Mouse (Mus musculus) kidney, embryonic 14.5 days (tissue): Measurements from ENCODE around the gene Gucy2e. TPM values are rescaled to one million over a fixed set of nuclear protein-coding genes. Genes with fewer than 3 reads are reported as not detected.
A peak's percentile ranks its signal among the peaks of the same experiment; 100 is the strongest.

Experiments
- ATAC-seq: fragments of 200-750 bp; cut with Nextera tagmentation; 2 replicates; pipeline ENCODE4 v1.8.0; 2017; ENCODE audit warnings: moderate number of reproducible peaks, mild to moderate bottlenecking, moderate TSS enrichment, moderate library complexity; ENCODE audit not compliant: low FRiP score, low TSS enrichment
- H3K27ac ChIP-seq: fragments of 300-500 bp; sonication (generic); 2 replicates; pipeline ENCODE4 v1.5.1; 2014; ENCODE audit warnings: low read depth, mild to moderate bottlenecking, low read length, moderate library complexity, mixed read lengths
- H3K27me3 ChIP-seq: fragments of 300-500 bp; sonication (generic); 2 replicates; pipeline ENCODE4 v1.6.1; 2014; ENCODE audit warnings: mild to moderate bottlenecking, low read length; ENCODE audit not compliant: control insufficient read depth, insufficient read depth
- H3K36me3 ChIP-seq: fragments of 300-500 bp; sonication (generic); 2 replicates; pipeline ENCODE4 v1.6.1; 2014; ENCODE audit warnings: low read length, mixed read lengths; ENCODE audit not compliant: control insufficient read depth, insufficient read depth
- H3K4me1 ChIP-seq: fragments of 300-500 bp; sonication (generic); 2 replicates; pipeline ENCODE4 v1.6.1; 2014; ENCODE audit warnings: low read length, mixed read lengths; ENCODE audit not compliant: control insufficient read depth, insufficient read depth
- H3K4me2 ChIP-seq: fragments of 300-500 bp; sonication (generic); replicated peaks from 2 replicates; pipeline ENCODE4 v1.6.1; 2014; ENCODE audit warnings: low read depth, mild to moderate bottlenecking, low read length
- H3K4me3 ChIP-seq: fragments of 300-500 bp; sonication (generic); 2 replicates; pipeline ENCODE4 v1.5.1; 2014; ENCODE audit warnings: mild to moderate bottlenecking, low read length
- H3K9ac ChIP-seq: fragments of 300-500 bp; sonication (generic); 2 replicates; pipeline ENCODE4 v1.6.1; 2014; ENCODE audit warnings: low read depth, mild to moderate bottlenecking, low read length, moderate library complexity
- H3K9me3 ChIP-seq: fragments of 300-500 bp; sonication (generic); 2 replicates; pipeline ENCODE4 v1.6.1; 2016; ENCODE audit warnings: low read length; ENCODE audit not compliant: control insufficient read depth
- WGBS: fragments of 180-500 bp; shearing (Covaris S2); extraction: QIAGEN DNeasy Blood & Tissue Kit; methylation state at CpG from one replicate; pipeline ENCODE4 v1.1.7; 2014; 5-methylcytosine and 5-hydroxymethylcytosine counted together
- polyA plus RNA-seq: library from polyadenylated mRNA; unstranded; fragments of >200 nt; fragmentation: Nextera tagmentation; extraction: Ambion mirVana; gene quantifications from 2 replicates; pipeline ENCODE4 v1.2.1, GENCODE M21; 2014

Gene Gucy2e
- 0.07 and 0.11 TPM in 2 replicates for polyA plus RNA-seq

GRCm38 (mm10) chr11:69236926-69237260 lies at the start of gene Gucy2e:
Gene Gucy2e, minus strand, starts transcription at chr11:69237036.
- H3K27ac ChIP-seq: peak within 1 kb of the TSS; percentile 59; the same call in 1 of the 2 replicates
- H3K4me3 ChIP-seq: peak within 1 kb of the TSS; percentile 47
- no peaks in the 10 kb centered on the region for H3K36me3 ChIP-seq
- WGBS: 22% methylated on average over 13 of the region's 13 CpGs
- H3K9ac ChIP-seq: peak within 1 kb of the TSS; percentile 52
- no peaks in the 10 kb centered on the region for H3K9me3 ChIP-seq
- H3K4me1 ChIP-seq: peaks cover 8% of the 10 kb centered on the region; the same call in 1 of the 2 replicates
- peaks cover 15% of the 10 kb centered on the region for H3K27me3 ChIP-seq
- peak within 1 kb of the TSS; percentile 92 for H3K4me2 ChIP-seq
- ATAC-seq: no peak

- no peak for ATAC-seq
- H3K9me3 ChIP-seq: no peaks in the 10 kb centered on the region
- no peak overlapping the region for H3K4me2 ChIP-seq
- H3K27me3 ChIP-seq: no peaks in the 10 kb centered on the region
- H3K27ac ChIP-seq: no peak overlapping the region
- no peaks in the 10 kb centered on the region for H3K4me1 ChIP-seq
- H3K4me3 ChIP-seq: no peak overlapping the region
- H3K9ac ChIP-seq: no peak overlapping the region
- 72% methylated on average over 5 of the region's 5 CpGs for WGBS
- no peaks in the 10 kb centered on the region for H3K36me3 ChIP-seq
Observed at GRCm38 (mm10) chr11:69277267-69277666, 40.4 kb upstream of the Gucy2e start.

GRCm38 (mm10) chr11:69276081-69276480 lies 39.2 kb upstream of the Gucy2e start:
- Histone ChIP-seq H3K27me3 (no peaks in the 10 kb centered on the region), H3K4me3 (no peak overlapping the region), H3K9ac (no peak overlapping the region), H3K36me3 (no peaks in the 10 kb centered on the region), H3K4me1 (no peaks in the 10 kb centered on the region), H3K9me3 (no peaks in the 10 kb centered on the region), H3K4me2 (no peak overlapping the region), H3K27ac (no peak overlapping the region)
- WGBS: 58% methylated on average over 2 of the region's 2 CpGs
- ATAC-seq: no peak

- WGBS: 84% methylated on average over 6 of the region's 6 CpGs
Observed at GRCm38 (mm10) chr11:69275650-69276049, 38.8 kb upstream of the Gucy2e start.

GRCm38 (mm10) chr11:69272122-69272740 lies 35.4 kb upstream of the Gucy2e start:
- Histone ChIP-seq H3K27me3 (no peaks in the 10 kb centered on the region), H3K9me3 (no peaks in the 10 kb centered on the region), H3K4me3 (no peak overlapping the region), H3K9ac (no peak overlapping the region), H3K27ac (no peak overlapping the region), H3K4me2 (no peak overlapping the region), H3K4me1 (no peaks in the 10 kb centered on the region), H3K36me3 (no peaks in the 10 kb centered on the region)
- no peak for ATAC-seq
- 47% methylated on average over 16 of the region's 16 CpGs for WGBS

More at GRCm38 (mm10) chr11:69275650-69276049, 38.8 kb upstream of the Gucy2e start:
- Histone ChIP-seq H3K4me3 (no peak overlapping the region), H3K4me1 (no peaks in the 10 kb centered on the region), H3K9ac (no peak overlapping the region), H3K27me3 (no peaks in the 10 kb centered on the region), H3K9me3 (no peaks in the 10 kb centered on the region), H3K27ac (no peak overlapping the region), H3K36me3 (no peaks in the 10 kb centered on the region), H3K4me2 (no peak overlapping the region)
- ATAC-seq: no peak

GRCm38 (mm10) chr11:69269575-69269974 lies 32.7 kb upstream of the Gucy2e start:
- Histone ChIP-seq H3K9ac (no peak overlapping the region), H3K4me3 (no peak overlapping the region), H3K27me3 (no peaks in the 10 kb centered on the region; the same call in 1 of the 2 replicates), H3K27ac (no peak overlapping the region), H3K36me3 (no peaks in the 10 kb centered on the region), H3K4me1 (peaks cover 5% of the 10 kb centered on the region; the same call in 1 of the 2 replicates), H3K4me2 (no peak overlapping the region), H3K9me3 (no peaks in the 10 kb centered on the region)
- ATAC-seq: no peak
- 20% methylated on average over 13 of the region's 13 CpGs for WGBS

GRCm38 (mm10) chr11:69268100-69268499 lies 31.3 kb upstream of the Gucy2e start:
- 85% methylated on average over 13 of the region's 13 CpGs for WGBS
- no peaks in the 10 kb centered on the region for H3K9me3 ChIP-seq

GRCm38 (mm10) chr11:69267341-69267740 lies 30.5 kb upstream of the Gucy2e start:
- H3K9ac ChIP-seq: no peak overlapping the region
- no peak for ATAC-seq
- H3K4me3 ChIP-seq: no peak overlapping the region
- no peaks in the 10 kb centered on the region for H3K36me3 ChIP-seq
- H3K27me3 ChIP-seq: no peaks in the 10 kb centered on the region; the same call in 1 of the 2 replicates
- 30% methylated on average over 7 of the region's 7 CpGs for WGBS
- H3K4me1 ChIP-seq: peaks cover 5% of the 10 kb centered on the region; the same call in 1 of the 2 replicates
- H3K27ac ChIP-seq: no peak overlapping the region
- no peak overlapping the region for H3K4me2 ChIP-seq
- no peaks in the 10 kb centered on the region for H3K9me3 ChIP-seq

More at GRCm38 (mm10) chr11:69268100-69268499, 31.3 kb upstream of the Gucy2e start:
- no peaks in the 10 kb centered on the region; the same call in 1 of the 2 replicates for H3K27me3 ChIP-seq
- ATAC-seq: no peak
- no peak overlapping the region for H3K9ac ChIP-seq
- H3K27ac ChIP-seq: no peak overlapping the region
- no peak overlapping the region for H3K4me3 ChIP-seq
- no peaks in the 10 kb centered on the region for H3K36me3 ChIP-seq
- H3K4me1 ChIP-seq: peaks cover 5% of the 10 kb centered on the region; the same call in 1 of the 2 replicates
- no peak overlapping the region for H3K4me2 ChIP-seq

- H3K27ac ChIP-seq: no peak overlapping the region
- WGBS: 15% methylated on average over 10 of the region's 10 CpGs
- peaks cover 5% of the 10 kb centered on the region; the same call in 1 of the 2 replicates for H3K4me1 ChIP-seq
- H3K9ac ChIP-seq: no peak overlapping the region
- no peak for ATAC-seq
- no peaks in the 10 kb centered on the region for H3K9me3 ChIP-seq
- H3K4me2 ChIP-seq: peak overlapping the region; percentile 25; the same call in 1 of the 2 replicates
- H3K27me3 ChIP-seq: no peaks in the 10 kb centered on the region; the same call in 1 of the 2 replicates
- no peak overlapping the region for H3K4me3 ChIP-seq
- no peaks in the 10 kb centered on the region for H3K36me3 ChIP-seq
Observed at GRCm38 (mm10) chr11:69266253-69266652, 29.4 kb upstream of the Gucy2e start.
